Comparison of ENCODE assay signal across 8 mouse cellular contexts in genomic region chr5:21645439-21646132, GRCm38 (mm10). TPM values are rescaled to one million over a fixed set of nuclear protein-coding genes. Genes with fewer than 3 reads are reported as not detected.
A peak's percentile ranks its signal among the peaks of the same experiment; 100 is the strongest.
DNase-seq lines count a peak whose midpoint lies in the region; ATAC-seq and TF ChIP-seq lines count a peak whose summit lies in the region.

Gene Fbxl13 (minus strand): TSS chr5:21645634.
Gene Armc10 (plus strand): TSS chr5:21645813.

- under 1% methylated on average over 40 of the region's 40 CpGs for WGBS in cerebellum, adult 2 months
- WGBS in forebrain, postnatal 0 days = under 1% methylated on average over 40 of the region's 40 CpGs
- WGBS in lung, embryonic 16.5 days = 0% methylated on average over 33 of the region's 40 CpGs

- peaks cover 5 to 12% of the 10 kb centered on the region in 2 experiments for H3K27me3 ChIP-seq in MEL (ENCODE audit: control insufficient read depth in 1 of 2, insufficient read depth in 2 of 2, low read length in 2 of 2)
- no peaks in the 10 kb centered on the region for H3K27me3 ChIP-seq in cerebellum, adult 2 months (ENCODE audit: control insufficient read depth, insufficient read depth, low read length)
- H3K27me3 ChIP-seq in forebrain, postnatal 0 days (ENCODE audit: insufficient read depth, low read length) = no peaks in the 10 kb centered on the region
- no peaks in the 10 kb centered on the region; the same call in 1 of the 2 replicates for H3K27me3 ChIP-seq in lung, embryonic 16.5 days (ENCODE audit: control insufficient read depth, insufficient read depth, low read depth, low read length)

- peak within 1 kb of the TSS; percentile 70 for H3K4me2 ChIP-seq in forebrain, postnatal 0 days (ENCODE audit: low read depth)
- peak within 1 kb of the TSS; percentile 88 for H3K4me2 ChIP-seq in lung, embryonic 16.5 days (ENCODE audit: low read depth, low read length)

- DNase-seq in MEL (ENCODE audit: low read depth, low spot score) = peak; percentile 96
- peak; percentile 82 to 86 for DNase-seq in cerebellum, adult 2 months
- DNase-seq in forebrain, postnatal 0 days = peak; percentile 94
- DNase-seq in layer of hippocampus, adult 9-10 months (ENCODE audit: low spot score) = peak; percentile 71
- DNase-seq in ovary, postnatal 10 days (ENCODE audit: low spot score) = peak; percentile 68
- peak; percentile 85 to 87 for DNase-seq in thymus, postnatal 10 days (ENCODE audit: low spot score in 2 of 2)

- H3K4me1 ChIP-seq in MEL (ENCODE audit: control insufficient read depth in 1 of 2, insufficient read depth in 2 of 2, low read length in 2 of 2) = peaks cover 3 to 13% of the 10 kb centered on the region in 2 experiments; a peak in 3 of 4 replicates
- H3K4me1 ChIP-seq in cerebellum, adult 2 months (ENCODE audit: control insufficient read depth, insufficient read depth, low read length) = peaks cover 3% of the 10 kb centered on the region; the same call in 1 of the 2 replicates
- H3K4me1 ChIP-seq in forebrain, postnatal 0 days (ENCODE audit: insufficient read depth) = peaks cover 7% of the 10 kb centered on the region
- peaks cover 22% of the 10 kb centered on the region for H3K4me1 ChIP-seq in lung, embryonic 16.5 days (replicated peaks; ENCODE audit: control insufficient read depth, insufficient read depth, low read length)

- no peak for TF ChIP-seq EP300 in MEL (IDR thresholded peaks at IDR 0.05; ENCODE audit: low read depth in 1 of 2, low read length in 2 of 2)

- H3K9ac ChIP-seq in MEL (ENCODE audit: control insufficient read depth, low read depth, low read length, poor library complexity, severe bottlenecking) = peak within 1 kb of the TSS; percentile 76
- H3K9ac ChIP-seq in forebrain, postnatal 0 days = peak within 1 kb of the TSS; percentile 88
- H3K9ac ChIP-seq in lung, embryonic 16.5 days (ENCODE audit: low read length) = peak within 1 kb of the TSS; percentile 91

- H3K4me3 ChIP-seq in MEL (ENCODE audit: control insufficient read depth in 1 of 2, insufficient read depth in 1 of 2, low read depth in 2 of 2, low read length in 2 of 2) = peak within 1 kb of the TSS; percentile 74 to 99
- H3K4me3 ChIP-seq in cerebellum, adult 2 months (replicated peaks; ENCODE audit: insufficient read depth, low read depth, low read length) = peak within 1 kb of the TSS; percentile 62
- H3K4me3 ChIP-seq in forebrain, postnatal 0 days (ENCODE audit: low read depth, low read length) = peak within 1 kb of the TSS; percentile 77
- H3K4me3 ChIP-seq in lung, embryonic 16.5 days (ENCODE audit: low read length) = peak within 1 kb of the TSS; percentile 88

- no peak for TF ChIP-seq CTCF in MEL (IDR thresholded peaks at IDR 0.05 in 2 of 3, conservative IDR thresholded peaks at IDR 0.05 in 1 of 3; ENCODE audit: control insufficient read depth in 1 of 3, insufficient read depth in 1 of 3, low read depth in 2 of 3, low read length in 3 of 3, poor library complexity in 1 of 3, severe bottlenecking in 1 of 3)
- no peak for TF ChIP-seq CTCF in cerebellum, adult 2 months (IDR thresholded peaks at IDR 0.05; ENCODE audit: borderline replicate concordance, insufficient read depth, low read depth, low read length)
- peak; percentile 48 for TF ChIP-seq CTCF in forebrain, postnatal 0 days (IDR thresholded peaks at IDR 0.05; ENCODE audit: low read depth)

- peak; percentile 95 for ATAC-seq in forebrain, postnatal 0 days
- ATAC-seq in hematopoietic stem cell, adult 5-6 weeks (replicated peaks in 1 of 2; ENCODE audit: insufficient read depth in 1 of 2, low FRiP score in 2 of 2, low TSS enrichment in 1 of 2, low read depth in 1 of 2, poor library complexity in 2 of 2, severe bottlenecking in 2 of 2) = peak; percentile 94 to 97
- peak; percentile 95 for ATAC-seq in lung, embryonic 16.5 days (ENCODE audit: low read depth)

- peak within 1 kb of the TSS; percentile 57 for H3K27ac ChIP-seq in MEL (ENCODE audit: control insufficient read depth, low read depth, low read length)
- H3K27ac ChIP-seq in cerebellum, adult 2 months (ENCODE audit: insufficient read depth, low read length) = no peak within 1 kb of the TSS
- peak within 1 kb of the TSS; percentile 88 for H3K27ac ChIP-seq in forebrain, postnatal 0 days (ENCODE audit: low read depth, low read length)
- peak within 1 kb of the TSS; percentile 95 for H3K27ac ChIP-seq in lung, embryonic 16.5 days (ENCODE audit: low read length)

- H3K79me2 ChIP-seq in MEL (ENCODE audit: control insufficient read depth, insufficient read depth, low read length, poor library complexity) = peaks cover 5% of the 10 kb centered on the region; the same call in 1 of the 2 replicates

- TF ChIP-seq POLR2A in MEL (IDR thresholded peaks at IDR 0.05; ENCODE audit: control insufficient read depth in 1 of 2, insufficient read depth in 1 of 2, low read depth in 1 of 2, low read length in 2 of 2, poor library complexity in 1 of 2) = peak; percentile 79 to 85; a peak in 3 of 4 replicates
- TF ChIP-seq POLR2A in cerebellum, adult 2 months (IDR thresholded peaks at IDR 0.05; ENCODE audit: borderline replicate concordance, insufficient read depth, low read length) = peak; percentile 50; the same call in 1 of the 2 replicates

- no peaks in the 10 kb centered on the region for H3K9me3 ChIP-seq in MEL (replicated peaks; ENCODE audit: insufficient read depth, low read length)
- no peaks in the 10 kb centered on the region for H3K9me3 ChIP-seq in forebrain, postnatal 0 days (ENCODE audit: low read length)
- no peaks in the 10 kb centered on the region for H3K9me3 ChIP-seq in lung, embryonic 16.5 days (ENCODE audit: control insufficient read depth, low read length)

- peaks cover 7 to 9% of the 10 kb centered on the region in 2 experiments for H3K36me3 ChIP-seq in MEL (ENCODE audit: control insufficient read depth in 1 of 2, insufficient read depth in 2 of 2, low read length in 2 of 2)
- H3K36me3 ChIP-seq in forebrain, postnatal 0 days (ENCODE audit: insufficient read depth) = peaks cover 25% of the 10 kb centered on the region
- peaks cover 10% of the 10 kb centered on the region for H3K36me3 ChIP-seq in lung, embryonic 16.5 days (ENCODE audit: control insufficient read depth, insufficient read depth, low read length)

- TF ChIP-seq RAD21 in MEL (IDR thresholded peaks at IDR 0.05; ENCODE audit: low read depth, low read length) = no peak

TF ChIP-seq in MEL, 35 proteins besides CTCF, POLR2A, EP300 and RAD21:
- TF ChIP-seq MYC (IDR thresholded peaks at IDR 0.05; ENCODE audit: low read depth, low read length) (peak; percentile 61; the same call in 1 of the 2 replicates), GABPA (IDR thresholded peaks at IDR 0.05; ENCODE audit: low read depth, low read length) (no peak), TCF12 (IDR thresholded peaks at IDR 0.05; ENCODE audit: low read depth, low read length) (peak; percentile 39; the same call in 1 of the 2 replicates), NRF1 (IDR thresholded peaks at IDR 0.05; ENCODE audit: insufficient read depth, low read depth, low read length, poor library complexity, severe bottlenecking) (peak; percentile 46; the same call in 1 of the 2 replicates), JUND (IDR thresholded peaks at IDR 0.05; ENCODE audit: low read depth, low read length) (no peak), ZMIZ1 (IDR thresholded peaks at IDR 0.05; ENCODE audit: low read depth, low read length) (peak; percentile 59; the same call in 1 of the 2 replicates), MAZ (IDR thresholded peaks at IDR 0.05; ENCODE audit: low read depth, low read length) (0 out of 2 replicates have a peak, but pooled peaks have one; percentile 45), ETS1 (IDR thresholded peaks at IDR 0.05; ENCODE audit: low read depth, low read length) (0 out of 2 replicates have a peak, but pooled peaks have one; percentile 22), GATA1 (IDR thresholded peaks at IDR 0.05; ENCODE audit: low read depth, low read length) (no peak), RCOR1 (IDR thresholded peaks at IDR 0.05; ENCODE audit: low read depth, low read length) (0 out of 2 replicates have a peak, but pooled peaks have one; percentile 17), MAX (IDR thresholded peaks at IDR 0.05; ENCODE audit: low read length) (peak; percentile 25), HCFC1 (IDR thresholded peaks at IDR 0.05; ENCODE audit: low read depth, low read length) (peak; percentile 72), NELFE (IDR thresholded peaks at IDR 0.05; ENCODE audit: low read depth, low read length) (peak; percentile 76), MEF2A (IDR thresholded peaks at IDR 0.05; ENCODE audit: extremely low read depth, insufficient replicate concordance, low read depth, low read length, poor library complexity, severe bottlenecking) (no peak), SIN3A (IDR thresholded peaks at IDR 0.05; ENCODE audit: low read length) (peak; percentile 68; the same call in 1 of the 2 replicates), MXI1 (IDR thresholded peaks at IDR 0.05; ENCODE audit: low read depth, low read length) (peak; percentile 39; the same call in 1 of the 2 replicates), ELF1 (IDR thresholded peaks at IDR 0.05; ENCODE audit: low read depth, low read length) (peak; percentile 79), POLR2AphosphoS2 (IDR thresholded peaks at IDR 0.05; ENCODE audit: low read length) (peak; percentile 37; the same call in 1 of the 2 replicates)

RNA-seq across cellular contexts. Expression of gene Fbxl13, which starts in this region (rescaled TPM):
- total RNA-seq in MEL (2012; rRNA removed) = 0.13 and 0.23 TPM in 2 replicates
- polyA plus RNA-seq in MEL (2012; ENCODE audit: insufficient read depth in 1 of 2, insufficient read length in 2 of 2, low read depth in 1 of 2, low replicate concordance in 2 of 2, missing spikeins in 1 of 2) = under 1 TPM in 1 of 2 experiments, not detected in 1; 0.13 TPM
- 0.21 and 0.30 TPM in 2 replicates for polyA plus RNA-seq in cerebellum, adult 2 months (2012; rRNA removed)
- 0.29 and 0.46 TPM in 2 replicates for total RNA-seq in forebrain, postnatal 0 days (2014; rRNA removed)
- polyA plus RNA-seq in forebrain, postnatal 0 days (2015; fragmentation: Nextera tagmentation; extraction: Ambion mirVana) = 0.43 and 0.46 TPM in 2 replicates
- total RNA-seq in hematopoietic stem cell, adult 5-6 weeks (2017) = 0.56 TPM in 1 of 2 replicates, not detected in the other
- 0.97 and 1.6 TPM in 2 replicates for polyA plus RNA-seq in lung, embryonic 16.5 days (2015; fragmentation: Nextera tagmentation; extraction: Ambion mirVana)

RNA-seq across cellular contexts. Expression of gene Armc10, which starts in this region (rescaled TPM):
- 57.5 and 60.4 TPM in 2 replicates for total RNA-seq in MEL (2012; rRNA removed)
- 100 to 1,000 TPM in 1 of 2 experiments, 10 to 100 TPM in 1; 52.2 to 152 TPM for polyA plus RNA-seq in MEL (2012; ENCODE audit: insufficient read depth in 1 of 2, insufficient read length in 2 of 2, low read depth in 1 of 2, low replicate concordance in 2 of 2, missing spikeins in 1 of 2)
- 17.3 and 17.9 TPM in 2 replicates for polyA plus RNA-seq in cerebellum, adult 2 months (2012; rRNA removed)
- 108 and 118 TPM in 2 replicates for total RNA-seq in forebrain, postnatal 0 days (2014; rRNA removed)
- polyA plus RNA-seq in forebrain, postnatal 0 days (2015; fragmentation: Nextera tagmentation; extraction: Ambion mirVana) = 48.8 and 51.0 TPM in 2 replicates
- 77.6 and 103 TPM in 2 replicates for total RNA-seq in hematopoietic stem cell, adult 5-6 weeks (2017)
- polyA plus RNA-seq in lung, embryonic 16.5 days (2015; fragmentation: Nextera tagmentation; extraction: Ambion mirVana) = 44.6 and 45.3 TPM in 2 replicates
